Mouse (Mus musculus): ENCODE measurements at regions not wholly inside any gene's neighbourhood (a gene's known extent, or its start where the extent isn't known, plus 50 kb on each side); places are given as distances from the start of the nearest gene placed in this dataset.

- no peak for DNase-seq (ENCODE audit: inconsistent age in 2 of 2, low spot score in 1 of 2)
Measured at GRCm38 (mm10) chr13:44121932-44122331, 337.4 kb downstream of the Cd83 start.

GRCm38 (mm10) chr13:44126198-44126597 is 341.6 kb downstream of the Cd83 start:
- no peak for DNase-seq (ENCODE audit: inconsistent age in 2 of 2, low spot score in 1 of 2)

- no peak for DNase-seq (ENCODE audit: inconsistent age in 2 of 2, low spot score in 1 of 2)
Measured at GRCm38 (mm10) chr13:44128506-44129274, 344.1 kb downstream of the Cd83 start.

- no peak for DNase-seq (ENCODE audit: inconsistent age in 2 of 2, low spot score in 1 of 2)
Measured at GRCm38 (mm10) chr13:44131916-44132315, 347.3 kb downstream of the Cd83 start.

- no peak for DNase-seq (ENCODE audit: inconsistent age in 2 of 2, low spot score in 1 of 2)
Measured at GRCm38 (mm10) chr13:44132510-44132909, 347.9 kb downstream of the Cd83 start.

- no peak for DNase-seq (ENCODE audit: inconsistent age in 2 of 2, low spot score in 1 of 2)
Measured at GRCm38 (mm10) chr13:44133436-44133835, 348.9 kb downstream of the Cd83 start.

- no peak for DNase-seq (ENCODE audit: inconsistent age in 2 of 2, low spot score in 1 of 2)
Measured at GRCm38 (mm10) chr13:44141181-44141580, 356.6 kb downstream of the Cd83 start.

GRCm38 (mm10) chr13:44145441-44145840 is 360.9 kb downstream of the Cd83 start:
- no peak for DNase-seq (ENCODE audit: inconsistent age in 2 of 2, low spot score in 1 of 2)

GRCm38 (mm10) chr13:44147841-44148240 is 363.3 kb downstream of the Cd83 start:
- no peak for DNase-seq (ENCODE audit: inconsistent age in 2 of 2, low spot score in 1 of 2)

GRCm38 (mm10) chr13:44149499-44149898 is 364.9 kb downstream of the Cd83 start:
- DNase-seq (ENCODE audit: inconsistent age in 2 of 2, low spot score in 1 of 2): no peak

GRCm38 (mm10) chr13:44151526-44151925 is 367.0 kb downstream of the Cd83 start:
- no peak for DNase-seq (ENCODE audit: inconsistent age in 2 of 2, low spot score in 1 of 2)

- no peak for DNase-seq (ENCODE audit: inconsistent age in 2 of 2, low spot score in 1 of 2)
Measured at GRCm38 (mm10) chr13:44152806-44153613, 368.4 kb downstream of the Cd83 start.

GRCm38 (mm10) chr13:44153784-44154183 is 369.2 kb downstream of the Cd83 start:
- no peak for DNase-seq (ENCODE audit: inconsistent age in 2 of 2, low spot score in 1 of 2)

GRCm38 (mm10) chr13:44155956-44156355 is 371.4 kb downstream of the Cd83 start:
- DNase-seq (ENCODE audit: inconsistent age in 2 of 2, low spot score in 1 of 2): no peak

- no peak for DNase-seq (ENCODE audit: inconsistent age in 2 of 2, low spot score in 1 of 2)
Measured at GRCm38 (mm10) chr13:44156546-44156945, 372.0 kb downstream of the Cd83 start.

- DNase-seq (ENCODE audit: inconsistent age in 2 of 2, low spot score in 1 of 2): no peak
Measured at GRCm38 (mm10) chr13:44157236-44157635, 372.7 kb downstream of the Cd83 start.

GRCm38 (mm10) chr13:44158364-44158763 is 373.8 kb downstream of the Cd83 start:
- no peak for DNase-seq (ENCODE audit: inconsistent age in 2 of 2, low spot score in 1 of 2)

- no peak for DNase-seq (ENCODE audit: inconsistent age in 2 of 2, low spot score in 1 of 2)
Measured at GRCm38 (mm10) chr13:44159346-44159745, 374.8 kb downstream of the Cd83 start.

GRCm38 (mm10) chr13:44164746-44165145 is 380.2 kb downstream of the Cd83 start:
- no peak for DNase-seq (ENCODE audit: inconsistent age in 2 of 2, low spot score in 1 of 2)

- DNase-seq (ENCODE audit: inconsistent age in 2 of 2, low spot score in 1 of 2): no peak
Measured at GRCm38 (mm10) chr13:44167186-44167585, 382.6 kb downstream of the Cd83 start.

GRCm38 (mm10) chr13:44168186-44168585 is 383.6 kb downstream of the Cd83 start:
- no peak for DNase-seq (ENCODE audit: inconsistent age in 2 of 2, low spot score in 1 of 2)

- DNase-seq (ENCODE audit: inconsistent age in 2 of 2, low spot score in 1 of 2): no peak
Measured at GRCm38 (mm10) chr13:44171639-44172038, 387.1 kb downstream of the Cd83 start.
